Mouse (Mus musculus) liver, embryonic 14.5 days (tissue): Measurements from ENCODE around the gene Atp4b.

Source experiments
- CTCF ChIP-seq: IDR thresholded peaks from 2 replicates; pipeline ENCODE4 v1.5.1; 2016; ENCODE audit warnings: antibody characterized with exemption, low read depth, control low read depth
- EP300 ChIP-seq: IDR thresholded peaks from 2 replicates; pipeline ENCODE4 v1.6.1; 2016; ENCODE audit warnings: antibody characterized with exemption, low read depth

DNA sequence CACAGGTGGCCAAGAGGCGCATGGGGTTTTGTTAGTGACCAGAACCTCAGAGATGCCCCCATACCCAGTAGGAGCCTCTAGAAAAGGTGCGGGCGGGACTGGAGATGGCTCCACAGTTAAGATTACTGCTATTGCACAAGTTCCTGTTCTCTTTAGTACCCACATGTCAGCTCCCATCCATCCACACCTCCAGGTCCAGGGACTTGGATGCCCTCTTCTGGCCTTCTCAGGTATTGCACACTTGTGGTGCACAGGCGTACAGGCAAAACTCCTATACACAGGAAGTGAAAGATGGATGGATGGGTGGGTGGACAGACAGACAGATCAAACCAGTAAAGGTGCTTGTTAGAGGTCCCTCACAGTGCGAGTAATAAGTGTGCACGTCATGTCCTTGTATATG lies 34.8 kb downstream of the Atp4b start:
- TF ChIP-seq CTCF, result peak; percentile 78
- no peak for TF ChIP-seq EP300
